Mouse (Mus musculus) hindbrain, embryonic 10.5 days (tissue): ENCODE measurements around the gene Tbx15. TPM values are rescaled to one million over a fixed set of nuclear protein-coding genes. Genes with fewer than 3 reads are reported as not detected.

Experiments
- polyA plus RNA-seq: library from polyadenylated mRNA; unstranded; fragments of >200 nt; fragmentation: Nextera tagmentation; extraction: Ambion mirVana; gene quantifications from 2 replicates; pipeline ENCODE4 v1.2.1, GENCODE M21; 2016

The Tbx15 gene
- polyA plus RNA-seq, 1 experiment from 2014 or later = 2.2 TPM

Other genes with a start within 250 kb of the Tbx15 start
- 9.0 and 9.2 TPM in 2 replicates for gene Wars2, start 99.3 kb upstream of the Tbx15 start, polyA plus RNA-seq